Mouse (Mus musculus) thymus, adult 2 months (tissue): ENCODE data around the gene Rdh16f2.

ENCODE experiments used
- CTCF ChIP-seq: fragments of 200-500 bp; IDR thresholded peaks from 2 replicates; pipeline ENCODE4 v1.5.1; 2012; ENCODE audit warnings: mild to moderate bottlenecking, control low read depth, low read length, moderate library complexity, borderline replicate concordance; ENCODE audit not compliant: control insufficient read depth, poor library complexity, insufficient read depth; ENCODE audit errors: extremely low read depth
- POLR2A ChIP-seq: fragments of 200-500 bp; IDR thresholded peaks from 2 replicates; pipeline ENCODE4 v1.6.1; 2012; ENCODE audit warnings: mild to moderate bottlenecking, low read length, control low read depth, moderate library complexity; ENCODE audit not compliant: control insufficient read depth, poor library complexity, insufficient read depth; ENCODE audit errors: extremely low read depth

- TF ChIP-seq POLR2A: no peak
- TF ChIP-seq CTCF: no peak
Observed at GRCm38 (mm10) chr10:127840776-127841175, 25.5 kb upstream of the Rdh16f2 start.
